Mouse (Mus musculus): ENCODE data around the gene Ncln.

DNA sequence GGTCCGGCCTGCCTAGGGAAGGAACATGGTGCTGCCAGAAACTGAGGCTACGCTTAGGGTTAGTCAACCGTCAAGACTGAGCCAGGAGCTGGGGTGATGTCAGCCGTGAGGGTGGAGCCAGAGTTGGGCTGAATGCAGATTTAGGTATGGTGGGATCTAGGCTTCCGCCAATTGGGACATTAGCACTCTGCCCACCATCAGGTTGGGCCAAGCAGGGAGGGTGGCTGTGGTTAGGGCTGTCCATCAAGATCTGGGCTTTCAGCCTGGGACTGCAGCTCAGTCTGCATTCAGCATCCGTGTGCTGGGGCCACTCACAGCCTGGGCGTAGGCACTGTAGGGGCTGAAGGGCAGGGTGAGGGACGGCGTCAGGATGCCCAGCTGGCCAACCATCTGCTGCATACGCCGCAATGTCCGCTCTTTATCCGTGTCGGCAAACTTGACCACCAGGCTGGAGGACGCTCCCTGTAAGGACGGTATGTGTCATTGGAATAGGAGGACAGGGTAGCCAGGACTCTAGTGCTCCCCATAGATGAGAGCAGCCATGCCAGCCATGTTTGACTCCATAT, 28.4 kb downstream of the Ncln start:
- no peak for TF ChIP-seq CTCF (IDR thresholded peaks at IDR 0.05; ENCODE audit: extremely low read depth, insufficient read length, insufficient replicate concordance, low read depth, low read length)
- TF ChIP-seq POLR2A (IDR thresholded peaks at IDR 0.05; ENCODE audit: low read depth, low read length): no peak
